Mouse (Mus musculus) ES-Bruce4 (cell line): ENCODE measurements around the gene Doc2g.

ENCODE experiments used
- CTCF ChIP-seq: IDR thresholded peaks from one replicate; pipeline ENCODE4 v1.8.1; 2011; ENCODE audit warnings: low read depth, low read length
- POLR2A ChIP-seq: IDR thresholded peaks from one replicate; pipeline ENCODE4 v1.8.1; 2011; ENCODE audit warnings: low read length; ENCODE audit not compliant: insufficient read depth

GRCm38 (mm10) chr19:3958470-3958869 lies 44.6 kb upstream of the Doc2g start, which contains the start of gene Aldh3b3:
- no peak for TF ChIP-seq CTCF
- no peak for TF ChIP-seq POLR2A
